Mouse (Mus musculus) MEL-GATA-1-ER (cell line): ENCODE results near the gene Ccr4.

Source experiments
- DNase-seq: peaks from one replicate; pipeline ENCODE4 v3.0.0-alpha.2; 2012; ENCODE audit warnings: low read depth; ENCODE audit errors: extremely low read depth

Gene Ccr4

GRCm38 (mm10) chr9:114504816-114505215 is at the start of gene Ccr4:
TSS of gene Ccr4 (minus strand) at chr9:114504916.
- DNase-seq, result no peak

GRCm38 (mm10) chr9:114553828-114554227 is 49.1 kb upstream of the Ccr4 start:
- no peak for DNase-seq

GRCm38 (mm10) chr9:114550033-114550432 is 45.3 kb upstream of the Ccr4 start:
- no peak for DNase-seq

- DNase-seq, result no peak
Observed at GRCm38 (mm10) chr9:114549117-114549516, 44.4 kb upstream of the Ccr4 start.

- DNase-seq, result no peak
Observed at GRCm38 (mm10) chr9:114548496-114548895, 43.8 kb upstream of the Ccr4 start.

GRCm38 (mm10) chr9:114547643-114548077 is 42.9 kb upstream of the Ccr4 start:
- no peak for DNase-seq

GRCm38 (mm10) chr9:114546765-114547164 is 42.0 kb upstream of the Ccr4 start:
- no peak for DNase-seq

GRCm38 (mm10) chr9:114544754-114545393 is 40.2 kb upstream of the Ccr4 start:
- no peak for DNase-seq

- DNase-seq, result no peak
Observed at GRCm38 (mm10) chr9:114543882-114544753, 39.4 kb upstream of the Ccr4 start.

GRCm38 (mm10) chr9:114541279-114541741 is 36.6 kb upstream of the Ccr4 start:
- DNase-seq, result no peak

GRCm38 (mm10) chr9:114538996-114539563 is 34.4 kb upstream of the Ccr4 start:
- no peak for DNase-seq

- no peak for DNase-seq
Observed at GRCm38 (mm10) chr9:114536628-114537027, 31.9 kb upstream of the Ccr4 start.

GRCm38 (mm10) chr9:114534747-114535517 is 30.2 kb upstream of the Ccr4 start:
- no peak for DNase-seq

GRCm38 (mm10) chr9:114533848-114534247 is 29.1 kb upstream of the Ccr4 start:
- no peak for DNase-seq

- no peak for DNase-seq
Observed at GRCm38 (mm10) chr9:114531276-114531675, 26.6 kb upstream of the Ccr4 start.

GRCm38 (mm10) chr9:114528680-114529048 is 23.9 kb upstream of the Ccr4 start:
- no peak for DNase-seq

- no peak for DNase-seq
Observed at GRCm38 (mm10) chr9:114527992-114528679, 23.4 kb upstream of the Ccr4 start.

- DNase-seq, result no peak
Observed at GRCm38 (mm10) chr9:114527085-114527484, 22.4 kb upstream of the Ccr4 start.

GRCm38 (mm10) chr9:114526581-114526980 is 21.9 kb upstream of the Ccr4 start:
- no peak for DNase-seq

- no peak for DNase-seq
Observed at GRCm38 (mm10) chr9:114525891-114526290, 21.2 kb upstream of the Ccr4 start.
